Mouse (Mus musculus) monocyte, adult 2 months (primary cell): Measurements from ENCODE around the gene Pdcd6ip.

Experiments used
- DNase-seq, 2 experiments: peaks; one replicate each; pipeline ENCODE4 v3.0.0; 2022; ENCODE audit warnings: low spot score in 2 of 2, low read depth in 1 of 2

Gene Pdcd6ip

DNA sequence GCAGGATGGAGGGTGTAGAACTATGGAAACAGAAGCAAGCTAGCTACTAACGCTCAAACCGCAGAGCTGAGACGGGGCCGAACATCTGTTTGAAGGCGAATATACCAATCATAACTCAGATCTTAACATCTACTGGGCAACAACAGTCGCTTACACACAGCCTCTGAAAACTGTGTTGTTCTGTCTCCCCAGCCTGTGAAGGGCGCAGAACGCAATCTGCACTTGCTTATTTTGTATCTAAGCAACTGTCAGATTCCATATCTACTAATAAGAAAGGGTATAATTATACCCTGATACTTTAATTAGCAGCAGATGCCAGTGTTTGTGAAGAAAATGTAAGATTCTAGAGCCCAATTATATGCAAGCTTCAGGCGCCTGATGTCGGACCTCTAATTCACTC, 81.3 kb downstream of the Pdcd6ip start:
- no peak for DNase-seq

DNA sequence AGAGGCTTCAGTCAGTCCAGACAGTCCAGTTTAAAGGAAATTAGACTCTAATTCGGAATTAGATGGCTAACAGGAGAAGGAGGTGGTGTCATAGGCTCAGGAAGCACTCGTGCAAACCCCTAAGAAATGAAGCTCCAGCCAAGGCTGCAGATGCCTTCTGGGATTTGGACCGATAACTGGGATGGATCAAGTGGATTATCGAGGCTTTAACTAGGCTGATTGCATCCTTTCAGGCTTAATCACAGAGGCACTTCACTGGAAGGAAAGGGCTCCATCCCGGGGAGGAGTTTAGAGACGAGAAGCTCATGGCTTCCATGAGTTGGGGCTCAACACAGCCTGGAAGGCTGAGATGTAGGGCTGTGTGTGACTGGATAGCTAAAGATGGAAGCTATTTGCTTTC, 84.0 kb downstream of the Pdcd6ip start:
- DNase-seq = no peak

DNA sequence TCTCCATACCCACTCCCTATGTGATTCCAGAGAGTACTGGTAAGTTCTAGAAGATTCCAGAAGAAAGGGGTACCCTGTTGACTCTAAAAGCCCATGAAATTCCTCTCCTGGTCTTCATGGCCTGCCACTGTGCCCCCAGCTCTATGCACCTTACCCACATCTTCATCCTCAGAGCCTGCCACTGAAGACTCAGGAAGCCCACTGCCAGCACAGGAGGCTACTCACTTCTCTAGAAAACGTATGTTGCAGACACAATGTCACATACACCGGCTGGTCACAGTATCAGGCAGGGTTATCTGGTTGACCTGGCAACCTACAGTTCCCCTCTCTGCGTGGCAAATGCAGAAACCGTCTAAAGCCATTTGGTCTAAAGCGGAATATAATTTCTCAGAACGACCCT, 91.0 kb downstream of the Pdcd6ip start:
- no peak for DNase-seq

DNA sequence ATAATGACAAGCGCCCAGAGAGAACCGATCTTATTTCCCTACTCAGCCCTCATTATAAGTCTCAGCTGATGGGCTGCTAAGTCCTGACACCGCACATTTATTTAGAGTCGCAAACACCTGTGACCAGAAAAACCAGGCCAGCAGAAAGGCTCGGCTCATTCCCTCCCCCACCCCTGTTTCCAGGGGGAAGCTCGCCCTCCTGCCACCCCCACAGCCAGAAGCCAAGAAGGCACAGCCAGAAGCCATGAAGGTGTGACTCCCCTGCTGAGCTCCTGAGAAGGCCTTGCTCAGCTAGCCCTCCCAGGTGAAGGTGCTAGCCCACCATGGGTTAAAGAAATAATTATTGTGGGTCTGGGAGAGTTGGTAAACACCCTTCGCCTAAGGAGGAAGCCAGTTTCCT, 97.3 kb downstream of the Pdcd6ip start:
- DNase-seq = no peak

DNA sequence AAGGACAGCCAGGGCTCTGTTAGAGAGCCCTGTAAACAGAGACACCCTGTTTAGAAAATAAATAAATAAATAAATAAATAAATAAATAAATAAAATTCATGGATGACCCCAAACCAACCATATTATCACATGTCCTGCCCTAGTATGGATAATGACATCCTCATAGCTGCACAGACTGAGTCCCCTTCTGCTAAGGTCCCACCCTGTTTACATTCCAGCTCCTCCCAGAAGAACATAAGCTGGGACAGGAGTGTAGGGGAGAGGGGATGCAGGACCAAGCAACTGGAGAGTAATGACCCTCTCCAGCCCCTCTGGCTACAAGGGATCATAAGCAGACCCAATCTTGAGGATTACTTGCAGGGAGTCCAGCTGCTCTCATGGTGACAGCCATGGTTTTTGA, 105.9 kb downstream of the Pdcd6ip start:
- no peak for DNase-seq
